Mouse (Mus musculus): ENCODE data around the gene Slc44a4. TPM values are rescaled to one million over a fixed set of nuclear protein-coding genes. Genes with fewer than 3 reads are reported as not detected.
A peak's percentile ranks its signal among the peaks of the same experiment; 100 is the strongest.
"Not testable (repeated sequence)": the region's sequence is repeated elsewhere in the genome, so short reads cannot be mapped to it uniquely, and the experiment has no call there.

The Slc44a4 gene
- total RNA-seq, 2 experiments from 2014 or later = not detected

DNA sequence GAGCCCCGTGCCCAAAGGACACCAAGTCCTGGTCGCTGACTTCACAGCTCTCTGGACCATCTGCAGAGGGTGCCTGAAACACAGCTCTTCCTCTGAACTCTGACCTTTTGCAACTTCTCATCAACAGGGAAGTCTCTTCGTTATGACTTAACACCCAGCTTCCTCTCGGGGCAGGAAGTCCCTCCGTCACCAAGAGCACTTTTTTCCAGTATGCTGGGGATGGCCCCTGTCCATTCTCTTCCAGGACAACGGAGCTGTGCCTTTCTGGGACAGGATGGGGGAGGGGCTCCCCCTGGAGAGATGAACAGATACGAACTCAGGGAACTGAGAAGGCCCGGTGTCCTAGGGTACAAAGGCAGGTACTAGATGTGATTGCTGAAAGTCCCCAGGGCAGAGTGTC is 20.6 kb downstream of the Slc44a4 start:
- intact Hi-C loops (cut with DNase I) = loop anchor here (10.0 kb wide), 1 partner anchor 50 kb away; the partner anchor contains the start of gene Lsm2
- DNase-seq (ENCODE audit: low spot score) = no peak

DNA sequence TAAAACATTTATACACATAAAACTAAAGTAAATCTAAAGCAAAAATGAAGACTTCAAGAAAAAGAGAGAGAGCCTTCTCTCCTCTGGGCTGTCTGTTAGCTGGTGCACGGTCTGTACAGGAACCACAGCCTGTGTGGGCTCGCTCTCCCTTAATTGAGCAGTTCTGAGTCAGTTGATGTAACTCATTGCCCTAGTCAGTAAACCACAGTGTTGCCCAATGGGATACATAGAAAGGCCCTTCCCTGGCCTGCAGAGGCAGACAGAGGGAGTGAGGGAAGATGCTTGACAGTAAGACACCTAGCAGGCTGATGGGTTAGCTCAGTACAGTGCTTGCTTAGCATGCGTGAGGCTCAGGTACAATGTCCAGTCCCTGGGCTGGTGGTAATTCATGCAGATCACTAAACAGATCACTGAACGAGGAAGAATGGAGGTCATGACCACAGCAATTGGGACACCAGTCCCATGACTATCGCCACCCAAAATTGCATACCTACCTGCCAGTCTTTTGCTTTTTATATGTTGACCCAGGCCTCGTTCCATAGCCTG is 23.8 kb downstream of the Slc44a4 start:
- intact Hi-C loops (cut with DNase I) = loop anchor here (10.0 kb wide), 1 partner anchor 47 kb away; the partner anchor contains the start of gene Lsm2

DNA sequence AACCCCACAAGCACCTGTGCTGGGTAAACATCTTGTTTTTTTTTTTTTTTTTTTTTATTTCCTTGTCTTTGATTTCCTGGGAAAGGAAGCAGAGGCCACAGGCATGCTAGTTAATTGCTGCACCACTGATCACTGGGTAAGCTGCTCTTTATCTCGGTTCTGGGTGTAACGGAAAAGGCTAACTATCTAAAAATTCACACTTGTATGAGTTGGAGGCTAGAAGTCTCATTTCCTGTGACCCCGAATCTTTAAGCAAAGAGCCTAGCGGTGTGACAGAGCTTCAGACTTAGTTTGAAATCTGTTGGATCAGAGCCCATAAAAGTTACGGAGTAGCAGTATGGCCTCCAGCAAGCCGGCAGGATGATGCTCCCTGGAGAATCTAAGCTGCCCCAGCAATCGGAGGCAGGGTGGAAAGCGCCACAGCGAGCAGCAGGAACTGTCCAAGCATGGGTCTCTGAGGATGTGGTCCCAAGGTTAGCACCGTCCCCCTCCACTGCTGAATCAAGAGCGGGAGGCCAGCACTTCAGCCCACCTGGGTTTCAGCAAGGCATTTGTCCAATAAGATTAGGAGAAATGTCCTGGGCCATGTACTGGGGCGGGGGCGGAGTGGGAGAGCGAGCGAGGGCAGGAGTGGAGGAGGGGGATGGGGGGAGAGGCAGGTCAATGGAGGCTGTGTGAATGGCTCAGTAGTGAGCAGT is 27.2 kb downstream of the Slc44a4 start:
- intact Hi-C loops (cut with DNase I) = no loop called here
- no peak for DNase-seq (ENCODE audit: low spot score)

More for the DNA sequence above, 23.8 kb downstream of the Slc44a4 start:
- DNase-seq (ENCODE audit: low spot score) = no peak

DNA sequence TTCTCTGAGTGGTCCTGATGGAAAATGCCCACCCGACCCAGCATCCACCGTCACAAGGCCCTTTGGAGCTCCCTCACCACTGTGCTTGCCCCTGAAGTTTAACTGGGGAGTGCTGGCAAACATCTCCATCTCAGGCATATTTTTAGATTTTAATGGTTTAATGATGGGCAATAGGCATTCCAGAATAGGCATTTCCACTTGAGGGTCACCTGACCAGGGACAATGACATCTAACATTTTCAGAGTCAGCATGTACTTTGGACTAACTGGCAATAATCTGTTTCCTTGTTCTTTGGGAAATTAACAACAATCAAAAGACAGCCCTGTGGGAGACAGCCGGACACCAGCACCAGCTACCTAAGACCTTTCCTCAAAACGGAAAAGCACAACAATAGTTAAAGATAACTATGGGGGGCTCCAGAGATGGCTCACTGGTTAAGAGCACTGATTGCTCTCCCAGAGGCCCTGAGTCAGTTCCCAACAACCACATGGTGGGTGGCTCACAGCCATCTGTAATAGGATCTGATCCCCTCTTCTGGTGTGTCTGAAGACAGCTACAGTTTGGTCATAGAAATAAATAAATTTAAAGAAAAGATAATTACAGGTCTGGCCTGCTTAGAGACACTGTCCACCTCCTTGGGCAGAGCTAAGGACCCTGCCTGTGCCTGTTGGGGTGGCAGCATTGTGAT is 29.0 kb downstream of the Slc44a4 start:
- no peak for DNase-seq (ENCODE audit: low spot score)
- intact Hi-C loops (cut with DNase I) = no loop called here

DNA sequence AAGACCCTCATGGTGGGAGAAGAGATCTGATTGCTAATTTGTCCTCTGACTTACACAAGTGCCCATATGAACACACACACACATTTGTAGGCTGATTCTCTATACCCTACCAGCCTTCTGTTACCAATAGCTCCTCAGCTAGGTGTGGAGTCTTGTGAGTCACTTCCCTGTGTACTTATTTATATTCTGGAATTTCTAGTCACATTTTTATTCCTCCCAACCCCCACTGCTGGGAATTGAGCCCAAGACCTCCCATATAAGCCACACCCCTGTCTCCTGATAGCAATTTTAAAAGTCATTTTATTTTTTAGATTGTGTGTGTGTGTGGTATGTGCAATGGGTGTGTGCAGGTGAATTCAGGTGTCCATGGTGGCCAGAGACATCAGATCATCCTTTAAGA is 30.1 kb downstream of the Slc44a4 start:
- no peak for DNase-seq (ENCODE audit: low spot score)
- intact Hi-C loops (cut with DNase I) = no loop called here

DNA sequence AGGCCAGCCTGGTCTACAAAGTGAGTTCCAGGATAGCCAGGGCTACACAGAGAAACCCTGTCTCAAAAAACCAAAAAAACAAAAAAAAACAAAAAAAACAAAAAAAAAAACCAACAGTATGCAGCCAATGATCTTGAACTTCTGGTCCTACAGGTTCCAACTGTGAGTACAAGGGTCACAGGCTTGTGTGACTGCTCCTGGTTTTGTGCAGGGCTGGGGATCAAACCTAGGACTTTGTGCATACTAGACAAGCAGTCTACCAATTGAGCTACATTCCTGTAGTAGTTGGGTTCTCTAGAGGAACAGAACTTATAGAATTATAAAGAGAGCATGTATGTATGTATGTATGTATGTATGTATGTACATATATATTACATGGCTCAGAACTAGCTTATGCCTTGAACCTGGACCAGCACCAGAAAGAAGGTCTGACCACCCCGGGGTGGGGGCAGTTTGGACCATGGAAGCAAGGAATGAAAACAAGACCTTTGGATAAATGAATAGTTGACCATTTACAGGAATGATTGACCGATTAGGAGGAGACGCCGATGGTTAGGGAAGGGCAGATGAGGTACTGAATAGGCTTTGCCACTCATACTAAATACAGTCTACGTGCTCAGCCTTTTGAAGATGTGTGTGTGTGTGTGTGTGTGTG is 32.3 kb downstream of the Slc44a4 start:
- no peak for DNase-seq (ENCODE audit: low spot score)
- intact Hi-C loops (cut with DNase I) = loop anchor here (1.0 kb wide), 1 partner anchor 90 kb away; no protein-coding TSS in a partner anchor

DNA sequence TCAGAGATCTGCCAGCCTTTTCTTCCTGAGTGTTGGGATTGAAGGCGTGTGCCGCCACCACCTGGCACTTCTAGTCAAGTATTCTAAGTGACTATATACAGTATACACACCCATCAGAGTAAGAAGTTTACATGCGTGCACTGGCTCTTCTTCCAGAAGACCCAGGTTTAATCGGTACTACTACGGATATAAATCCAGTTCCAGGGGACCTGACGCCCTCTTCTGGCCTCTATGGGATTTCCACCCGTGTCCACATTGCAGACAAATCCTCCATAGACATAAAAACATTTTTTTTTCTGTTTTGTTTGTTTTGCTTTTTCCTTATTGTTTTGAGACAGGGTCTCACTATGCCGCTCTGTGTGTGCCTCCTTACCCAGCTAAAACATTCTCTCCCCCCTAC is 33.3 kb downstream of the Slc44a4 start:
- intact Hi-C loops (cut with DNase I) = no loop called here
- DNase-seq (ENCODE audit: low spot score) = no peak

DNA sequence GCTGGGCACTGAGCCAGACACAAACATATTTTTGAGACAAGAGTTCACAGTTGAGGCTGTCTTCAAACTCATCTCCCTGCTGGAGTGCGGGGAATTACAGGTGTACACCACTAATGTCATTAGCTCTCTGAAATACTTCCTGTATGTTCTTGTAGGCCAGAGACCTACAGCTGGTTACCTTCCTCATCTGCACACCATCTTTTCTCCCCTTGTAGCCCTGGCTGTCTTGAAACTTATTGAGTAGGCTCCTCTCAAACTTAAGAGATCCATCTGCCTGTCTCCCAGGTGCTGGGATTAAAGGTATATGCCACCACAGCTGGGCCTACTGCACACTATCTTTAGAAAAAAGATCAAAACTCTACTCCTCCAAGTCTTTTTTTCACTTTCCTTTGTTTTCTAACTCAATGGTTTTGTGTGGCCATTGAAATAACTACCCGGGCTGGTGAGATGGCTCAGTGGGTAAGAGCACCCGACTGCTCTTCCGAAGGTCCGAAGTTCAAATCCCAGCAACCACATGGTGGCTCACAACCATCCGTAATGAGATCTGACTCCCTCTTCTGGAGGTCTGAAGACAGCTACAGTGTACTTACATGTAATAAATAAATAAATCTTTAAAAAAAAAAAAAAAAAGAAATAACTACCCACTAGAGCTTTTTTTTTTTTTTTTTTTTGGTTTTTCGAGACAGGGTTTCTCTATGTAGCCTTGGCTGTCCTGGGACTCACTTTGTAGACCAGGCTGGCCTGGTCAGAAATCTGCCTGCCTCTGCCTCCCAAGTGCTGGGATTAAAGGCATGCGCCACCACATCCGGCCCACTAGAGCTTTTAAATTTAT is 34.7 kb downstream of the Slc44a4 start:
- intact Hi-C loops (cut with DNase I); DNase-seq (ENCODE audit: low spot score): not testable (repeated sequence)

DNA sequence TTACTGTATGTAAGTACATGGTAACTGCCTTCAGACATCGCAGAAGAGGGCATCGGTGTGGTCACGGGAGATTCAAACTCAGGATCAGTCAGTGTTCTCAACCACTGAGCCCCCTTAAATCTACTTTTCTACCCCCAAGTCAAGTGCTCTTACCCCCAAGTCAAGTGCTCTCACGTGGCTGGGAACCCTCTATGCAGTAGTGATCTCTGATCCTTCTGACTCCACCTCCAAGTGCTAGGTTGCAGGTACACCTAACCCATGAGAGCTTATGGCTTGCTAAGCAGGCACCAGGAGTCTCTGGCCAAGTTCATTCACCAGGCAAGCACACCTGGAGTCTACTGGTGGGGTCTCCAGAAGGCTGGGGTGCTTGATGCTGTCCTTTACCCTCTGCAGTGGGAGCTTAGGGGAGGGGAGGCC is 35.3 kb downstream of the Slc44a4 start:
- intact Hi-C loops (cut with DNase I) = no loop called here

DNA sequence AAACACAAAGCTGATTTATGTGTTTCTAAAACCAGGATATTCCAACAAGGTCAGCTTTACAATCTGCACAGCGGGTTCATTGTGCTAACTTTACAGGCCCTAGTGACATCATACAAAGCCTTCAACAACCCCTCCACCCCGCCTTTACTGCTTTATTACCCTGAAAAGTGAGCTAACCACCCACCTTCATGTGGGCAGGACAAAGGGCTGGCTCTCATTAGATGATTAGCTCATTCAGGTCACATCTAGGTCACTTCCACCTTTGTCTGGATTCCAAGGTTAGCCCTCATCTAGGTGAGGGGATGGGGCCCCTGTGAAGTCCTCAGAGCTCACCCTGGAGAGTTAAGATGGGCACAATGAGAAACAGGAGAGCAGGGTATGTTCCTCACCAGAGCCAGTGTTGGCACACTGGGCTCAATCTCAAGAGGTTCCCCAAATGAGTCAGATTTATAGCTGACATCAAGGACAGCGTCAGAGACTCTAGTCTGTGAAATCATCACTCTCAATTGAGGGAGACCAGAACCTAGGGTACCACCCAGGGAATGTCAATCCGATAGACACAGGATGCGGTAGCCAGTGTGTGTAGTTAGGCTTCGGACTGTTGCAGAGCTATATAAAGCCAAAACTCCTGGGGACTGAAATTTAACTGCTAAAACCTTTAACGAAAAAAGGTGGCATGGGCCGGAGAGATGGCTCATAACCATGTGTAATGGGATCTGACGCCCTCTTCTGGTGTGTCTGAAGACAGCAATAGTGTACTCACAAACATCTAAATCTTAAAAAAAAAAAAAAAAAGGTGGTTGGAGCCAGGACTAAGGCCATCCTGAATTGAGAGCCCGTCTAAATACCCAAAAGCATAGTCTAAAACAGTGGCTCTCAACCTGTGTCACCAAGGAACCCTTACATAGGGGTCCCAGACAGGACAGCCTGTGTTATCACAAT is 36.5 kb downstream of the Slc44a4 start:
- DNase-seq (ENCODE audit: low spot score) = no peak
- intact Hi-C loops (cut with DNase I) = no loop called here

More for the DNA sequence above, 35.3 kb downstream of the Slc44a4 start:
- DNase-seq (ENCODE audit: low spot score) = no peak

DNA sequence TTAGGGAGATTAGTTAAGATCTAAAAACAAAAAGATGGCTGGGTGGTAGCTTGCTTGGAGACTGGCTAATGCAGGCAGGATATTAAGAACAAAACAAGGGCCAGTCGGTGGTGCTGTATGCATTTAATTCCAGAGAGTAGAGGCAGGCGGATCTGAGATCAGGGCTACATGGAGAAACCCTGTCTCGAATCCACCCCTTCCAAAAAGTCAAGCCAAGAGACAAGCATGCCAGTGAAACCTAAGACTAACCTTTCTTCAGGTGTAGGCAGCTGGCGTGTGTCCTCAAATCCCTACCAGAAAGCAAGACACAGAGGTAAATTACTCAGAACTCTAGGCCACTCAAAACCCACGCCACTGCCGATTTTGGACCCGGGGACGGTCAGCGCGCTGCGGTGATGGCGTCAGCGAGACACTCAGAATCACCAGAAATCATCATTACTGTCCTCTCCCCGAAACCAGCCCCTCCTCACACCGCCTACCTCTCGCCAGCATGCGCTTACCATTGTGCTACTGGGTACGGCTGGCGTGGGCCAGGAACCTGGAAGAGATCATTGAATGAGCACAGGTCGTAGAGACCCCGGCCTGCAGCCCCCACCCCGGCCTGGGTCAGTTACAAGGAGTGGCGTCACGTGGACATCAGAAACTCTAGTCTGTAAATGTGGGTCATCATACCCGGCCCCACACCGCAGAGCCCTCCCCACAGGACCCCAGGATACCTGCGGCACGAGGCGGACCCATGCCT is 37.5 kb downstream of the Slc44a4 start:
- intact Hi-C loops (cut with DNase I) = loop anchor here (1.0 to 2.0 kb wide), 2 partner anchors 21 to 30 kb away; partner anchors contain the start of gene Neu1
- no peak for DNase-seq (ENCODE audit: low spot score)

DNA sequence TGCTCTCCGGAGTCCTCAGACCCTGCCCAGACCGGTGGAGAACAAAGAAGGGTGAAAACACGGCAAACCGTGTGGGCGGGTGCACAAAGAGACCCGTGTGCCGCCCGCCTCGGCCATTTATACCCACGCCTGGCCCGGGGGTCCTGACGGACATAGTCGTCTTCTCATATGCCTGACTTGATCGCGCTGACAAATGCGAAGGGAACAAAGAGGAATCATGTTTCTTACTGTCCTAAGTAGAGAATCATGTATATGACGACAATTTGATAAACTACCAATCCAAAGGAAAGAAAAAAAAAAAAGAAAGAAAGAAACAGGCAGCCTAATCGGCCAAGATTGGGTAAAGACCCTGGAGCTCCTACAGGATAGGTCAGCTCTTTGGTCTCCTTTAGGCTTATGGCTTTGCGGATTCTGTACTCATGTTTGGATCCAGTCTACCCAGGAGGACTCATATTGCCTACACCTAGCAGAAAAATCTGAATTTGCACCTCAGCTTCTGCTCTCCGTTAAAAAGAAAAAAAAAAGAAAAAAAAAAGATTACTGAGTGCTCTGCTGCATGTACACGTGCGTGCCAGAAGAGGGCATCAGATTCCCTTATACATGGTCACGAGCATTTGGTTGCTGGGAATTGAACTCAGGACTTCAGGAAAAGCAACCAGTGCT is 38.2 kb downstream of the Slc44a4 start:
- intact Hi-C loops (cut with DNase I) = loop anchor here (1.0 to 2.0 kb wide), 2 partner anchors 22 to 30 kb away; partner anchors contain the start of gene Neu1
- peak; percentile 54 for DNase-seq (ENCODE audit: low spot score)

DNA sequence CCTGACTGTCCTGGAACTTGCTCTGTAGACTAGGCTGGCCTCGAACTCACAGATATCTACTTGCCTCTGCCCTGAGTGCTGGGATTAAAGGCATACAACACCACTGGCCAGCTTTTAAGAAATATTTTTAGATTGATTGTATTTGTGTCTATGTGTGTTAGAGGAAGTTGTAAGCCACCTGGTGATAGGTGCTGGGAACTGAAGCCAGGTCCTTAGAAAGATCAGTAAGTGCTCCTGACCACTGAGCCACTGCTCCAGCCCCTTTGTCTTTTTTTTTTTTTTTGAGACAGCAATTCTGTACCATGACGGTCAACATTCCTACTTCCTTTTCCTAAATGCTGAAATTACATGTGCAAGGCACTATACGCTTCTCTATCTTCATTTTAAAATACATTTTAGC is 39.0 kb downstream of the Slc44a4 start:
- DNase-seq (ENCODE audit: low spot score) = no peak
- intact Hi-C loops (cut with DNase I) = loop anchor here (2.0 kb wide), 1 partner anchor 22 kb away; the partner anchor contains the start of gene Neu1

DNA sequence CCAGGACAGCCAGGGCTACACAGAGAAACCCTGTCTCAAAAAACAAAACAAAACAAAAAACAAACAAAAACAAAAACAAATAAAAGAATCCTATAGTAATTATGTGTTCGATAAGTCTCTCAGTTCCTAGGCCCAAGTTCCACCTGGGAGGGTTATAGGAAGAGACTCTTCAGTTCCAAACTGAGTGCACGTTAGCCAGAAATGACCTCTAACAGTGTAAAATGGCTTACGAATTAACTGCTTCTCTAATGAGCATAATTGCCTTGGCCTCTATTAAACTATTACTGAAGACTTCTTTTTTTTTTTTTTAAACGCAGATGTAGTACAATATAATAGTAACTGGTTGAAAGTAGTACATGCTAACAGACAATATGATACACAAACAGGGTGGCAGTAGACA is 39.6 kb downstream of the Slc44a4 start:
- intact Hi-C loops (cut with DNase I) = loop anchor here (2.0 kb wide), 1 partner anchor 23 kb away; the partner anchor contains the start of gene Neu1

DNA sequence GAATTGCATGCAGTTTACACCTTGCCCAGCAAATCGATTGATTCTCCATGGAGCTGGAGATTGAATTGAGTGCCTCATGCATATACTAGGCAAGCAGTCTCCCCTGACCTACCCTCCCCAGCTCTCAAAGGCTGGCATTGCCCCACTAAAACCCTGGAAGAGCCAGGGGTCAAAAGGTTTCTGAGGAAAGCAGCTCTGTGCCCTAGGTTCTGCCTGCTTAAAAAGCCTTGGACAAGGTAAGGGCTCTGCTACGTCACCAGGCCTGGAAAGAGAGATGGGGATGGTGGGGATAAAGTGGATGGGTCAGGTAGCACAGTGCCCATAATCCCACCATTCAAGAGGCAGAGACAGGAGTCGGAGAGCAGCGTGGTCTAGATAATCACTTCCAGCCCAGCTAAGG is 40.6 kb downstream of the Slc44a4 start:
- no peak for DNase-seq (ENCODE audit: low spot score)
- intact Hi-C loops (cut with DNase I) = no loop called here

More for the DNA sequence above, 39.6 kb downstream of the Slc44a4 start:
- no peak for DNase-seq (ENCODE audit: low spot score)

DNA sequence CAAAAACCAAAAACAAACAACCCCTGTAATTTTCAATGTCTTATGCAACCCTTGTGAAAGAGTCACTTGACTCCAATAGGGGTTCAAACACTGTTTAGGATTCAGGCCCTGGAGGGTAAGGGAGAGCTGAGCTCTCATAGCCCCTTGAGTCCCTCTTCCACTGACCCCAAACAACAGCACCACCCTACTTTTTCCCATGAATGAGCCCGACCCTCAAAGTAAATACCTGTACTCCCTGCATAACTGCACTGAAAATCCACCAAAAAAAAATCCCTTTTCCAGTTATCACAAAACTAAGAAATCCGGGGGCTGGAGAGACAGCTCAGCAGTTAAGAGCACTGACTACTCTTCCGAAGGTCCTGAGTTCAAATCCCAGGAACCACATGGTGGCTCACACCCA is 41.6 kb downstream of the Slc44a4 start:
- no peak for DNase-seq (ENCODE audit: low spot score)
- intact Hi-C loops (cut with DNase I) = loop anchor here (1.0 kb wide), 1 partner anchor 24 kb away; no protein-coding TSS in a partner anchor

DNA sequence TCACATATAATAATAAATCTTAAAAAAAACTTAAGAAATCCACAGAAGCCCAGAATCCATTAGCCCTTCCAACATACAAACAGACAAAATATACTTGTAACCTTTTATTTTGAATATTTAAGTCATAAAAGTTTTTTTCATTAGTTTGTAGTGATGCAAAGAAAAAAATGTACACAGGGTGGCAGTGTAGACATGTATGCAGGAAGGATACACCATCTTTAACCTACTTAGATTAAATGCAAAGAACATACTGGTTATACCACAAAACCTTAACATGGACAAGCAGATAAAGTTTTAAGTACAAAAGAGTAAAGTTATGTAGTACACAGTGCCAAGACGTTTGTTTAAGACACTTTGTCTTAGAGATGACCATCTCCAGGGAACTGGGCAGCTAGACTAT is 42.1 kb downstream of the Slc44a4 start:
- intact Hi-C loops (cut with DNase I) = loop anchor here (1.0 kb wide), 1 partner anchor 24 kb away; no protein-coding TSS in a partner anchor
- DNase-seq (ENCODE audit: low spot score) = no peak

Data from heart, postnatal 25 days (tissue).